Mouse (Mus musculus) limb, embryonic 13.5 days (tissue): ENCODE data around the gene Vmn2r29. TPM values are rescaled to one million over a fixed set of nuclear protein-coding genes. Genes with fewer than 3 reads are reported as not detected.
"Not testable (repeated sequence)": the region's sequence is repeated elsewhere in the genome, so short reads cannot be mapped to it uniquely, and the experiment has no call there.

Experiments
- ATAC-seq: fragments of 200-750 bp; cut with Nextera tagmentation; 2 replicates; pipeline ENCODE4 v1.8.0; 2017; ENCODE audit warnings: low read depth, moderate number of reproducible peaks, moderate TSS enrichment; ENCODE audit not compliant: low FRiP score
- H3K27ac ChIP-seq: fragments of 300-500 bp; sonication (generic); 2 replicates; pipeline ENCODE4 v1.5.1; 2015; ENCODE audit warnings: inconsistent platforms, mild to moderate bottlenecking, moderate library complexity
- H3K27me3 ChIP-seq: fragments of 300-500 bp; sonication (generic); 2 replicates; pipeline ENCODE4 v1.6.1; 2015; ENCODE audit warnings: mild to moderate bottlenecking, inconsistent platforms
- H3K36me3 ChIP-seq: fragments of 300-500 bp; sonication (generic); 2 replicates; pipeline ENCODE4 v1.6.1; 2015; ENCODE audit warnings: inconsistent platforms, mild to moderate bottlenecking, moderate library complexity
- H3K4me1 ChIP-seq: fragments of 300-500 bp; sonication (generic); 2 replicates; pipeline ENCODE4 v1.6.1; 2015; ENCODE audit warnings: inconsistent platforms
- H3K4me2 ChIP-seq: fragments of 300-500 bp; sonication (generic); replicated peaks from 2 replicates; pipeline ENCODE4 v1.6.1; 2015; ENCODE audit warnings: inconsistent platforms, mild to moderate bottlenecking, moderate library complexity
- H3K4me3 ChIP-seq: fragments of 300-500 bp; sonication (generic); 2 replicates; pipeline ENCODE4 v1.5.1; 2015; ENCODE audit warnings: moderate library complexity, mild to moderate bottlenecking, inconsistent platforms
- H3K9ac ChIP-seq: fragments of 300-500 bp; sonication (generic); 2 replicates; pipeline ENCODE4 v1.6.1; 2015; ENCODE audit warnings: mild to moderate bottlenecking, inconsistent platforms
- H3K9me3 ChIP-seq: fragments of 300-500 bp; sonication (generic); 2 replicates; pipeline ENCODE4 v1.6.1; 2016; ENCODE audit warnings: inconsistent platforms
- WGBS: fragments of 180-500 bp; shearing (Covaris S2); methylation state at CpG from one replicate; pipeline ENCODE4 v1.1.7; 2015; 5-methylcytosine and 5-hydroxymethylcytosine counted together
- polyA plus RNA-seq: library from polyadenylated mRNA; unstranded; fragments of >200 nt; fragmentation: Nextera tagmentation; extraction: Ambion mirVana; gene quantifications from 2 replicates; pipeline ENCODE4 v1.2.1, GENCODE M21; 2015

Gene Vmn2r29
- 1.2 and 1.9 TPM in 2 replicates for polyA plus RNA-seq

DNA sequence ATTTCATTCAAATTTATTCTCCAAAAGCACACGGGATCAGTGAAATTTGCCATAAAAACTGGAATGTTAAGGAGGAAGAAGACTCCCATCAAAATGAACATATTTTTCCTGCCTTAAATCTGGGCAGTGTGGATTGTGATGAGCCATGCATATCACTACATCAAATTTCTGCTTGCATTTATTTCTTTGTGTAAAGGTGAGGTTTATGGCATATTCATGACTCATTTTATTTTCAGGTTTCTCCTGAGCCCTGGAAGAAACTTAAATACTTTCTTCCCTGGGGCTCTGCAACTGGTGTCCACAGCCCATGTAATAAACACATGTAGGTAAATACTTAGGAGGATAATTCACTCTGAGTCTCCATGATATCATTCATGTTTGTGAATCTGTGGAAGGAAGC, at the start of gene Vmn2r29:
TSS of gene Vmn2r29 (minus strand) at position 101 of the 400 bp plus-strand sequence.
- H3K9ac ChIP-seq, H3K4me1 ChIP-seq, ATAC-seq, H3K36me3 ChIP-seq, H3K27ac ChIP-seq, H3K4me3 ChIP-seq, H3K9me3 ChIP-seq, H3K27me3 ChIP-seq, H3K4me2 ChIP-seq: not testable (repeated sequence)
- no CpG with 5 or more reads among the region's 1 CpGs for WGBS

DNA sequence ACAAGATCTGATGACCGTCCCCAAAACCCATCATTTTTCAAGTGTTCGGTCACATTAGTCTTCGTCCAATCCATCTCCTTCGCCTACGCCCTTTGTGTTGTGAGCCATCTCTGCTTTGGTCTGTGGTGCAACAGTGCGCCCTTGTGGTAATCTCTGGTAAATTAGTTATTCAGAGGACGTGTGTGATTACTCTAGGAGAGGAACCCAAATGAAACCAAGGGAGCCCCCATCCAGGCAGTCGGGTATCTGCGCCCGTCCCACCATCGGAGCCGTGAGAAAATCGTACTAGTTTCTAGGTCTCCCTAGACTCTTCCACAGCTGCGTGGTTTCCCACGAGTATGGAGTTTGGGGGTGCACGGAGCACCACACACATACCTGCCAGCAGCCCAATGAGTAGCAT, 48.5 kb upstream of the Vmn2r29 start:
- Histone ChIP-seq H3K27me3 (no peaks in the 10 kb centered on the region), H3K9me3 (no peaks in the 10 kb centered on the region), H3K4me3 (no peak overlapping the region), H3K36me3 (peaks cover 54% of the 10 kb centered on the region), H3K4me1 (0 out of 2 replicates have a peak, but pooled peaks cover 7% of the 10 kb centered on the region), H3K27ac (no peak overlapping the region), H3K9ac (no peak overlapping the region), H3K4me2 (no peak overlapping the region)
- no peak for ATAC-seq
- WGBS, result 80% methylated on average over 16 of the region's 16 CpGs

DNA sequence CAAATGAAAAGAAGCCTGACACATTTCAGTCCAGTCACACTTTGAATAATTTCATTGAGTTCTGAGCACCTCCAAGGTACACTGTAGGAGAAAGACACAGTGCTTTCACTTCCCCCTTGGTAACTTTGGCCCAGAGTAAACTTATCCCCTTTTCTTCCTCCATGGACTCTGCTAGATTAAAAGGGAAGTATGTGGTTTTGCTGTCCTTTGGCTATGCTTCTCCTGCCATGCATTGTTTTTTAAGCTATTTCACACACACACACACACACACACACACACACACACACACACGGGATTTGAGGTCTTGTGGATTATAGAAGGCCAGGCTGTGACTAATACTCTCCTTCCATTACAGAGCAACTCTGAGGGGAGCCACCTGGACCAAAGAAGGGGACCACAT, 34.3 kb upstream of the Vmn2r29 start:
- 56% methylated on average over 1 of the region's 1 CpGs for WGBS
- H3K9ac ChIP-seq, result no peak overlapping the region
- no peak for ATAC-seq
- peaks cover 29% of the 10 kb centered on the region for H3K36me3 ChIP-seq
- H3K4me3 ChIP-seq, result no peak overlapping the region
- no peaks in the 10 kb centered on the region for H3K27me3 ChIP-seq
- H3K4me1 ChIP-seq, result no peaks in the 10 kb centered on the region
- no peak overlapping the region for H3K4me2 ChIP-seq
- H3K9me3 ChIP-seq, result peaks cover 3% of the 10 kb centered on the region
- H3K27ac ChIP-seq, result no peak overlapping the region

DNA sequence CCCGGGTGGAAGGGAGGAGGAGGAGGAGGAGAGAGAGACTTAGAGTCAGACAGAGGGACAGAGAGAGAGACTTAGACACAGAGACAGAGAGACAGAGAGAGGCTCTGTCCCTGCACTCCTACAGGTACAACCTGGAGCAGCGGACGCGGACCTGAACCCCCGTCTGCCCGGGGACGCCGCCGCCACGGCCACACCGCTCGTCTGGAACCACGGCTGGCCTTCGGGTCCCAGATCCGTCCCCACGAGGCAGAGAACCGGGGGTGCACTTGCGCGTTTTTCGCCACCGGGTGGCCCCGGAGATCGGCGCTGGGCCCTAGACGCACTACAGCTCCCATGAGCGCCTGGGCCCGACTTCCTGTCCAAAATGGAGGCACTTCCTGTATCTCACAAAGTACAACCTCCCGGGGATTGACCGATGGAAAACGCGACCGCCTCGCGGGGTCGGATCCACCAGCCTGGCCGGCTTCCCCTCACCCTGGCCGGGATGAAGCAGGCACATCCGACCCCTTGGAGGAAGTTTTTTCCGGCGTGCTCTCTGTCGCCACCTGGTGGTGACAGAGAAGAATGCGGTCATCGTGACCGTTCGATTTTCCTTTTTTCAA, 30.9 kb upstream of the Vmn2r29 start, which contains the start of gene Gm45844:
TSS of gene Gm45844 (minus strand) at position 324 of the 602 bp plus-strand sequence.
- peak within 1 kb of the TSS; percentile 22; the same call in 1 of the 2 replicates for H3K27ac ChIP-seq
- peak within 1 kb of the TSS; percentile 2; the same call in 1 of the 2 replicates for H3K9ac ChIP-seq
- peak within 1 kb of the TSS; percentile 36 for H3K4me3 ChIP-seq
- H3K9me3 ChIP-seq, H3K27me3 ChIP-seq, H3K4me1 ChIP-seq: not testable (repeated sequence)
- WGBS, result 46% methylated on average over 45 of the region's 45 CpGs
- H3K36me3 ChIP-seq, result peaks cover 10% of the 10 kb centered on the region
- ATAC-seq, result peak; percentile 100
- H3K4me2 ChIP-seq, result peak within 1 kb of the TSS; percentile 51

DNA sequence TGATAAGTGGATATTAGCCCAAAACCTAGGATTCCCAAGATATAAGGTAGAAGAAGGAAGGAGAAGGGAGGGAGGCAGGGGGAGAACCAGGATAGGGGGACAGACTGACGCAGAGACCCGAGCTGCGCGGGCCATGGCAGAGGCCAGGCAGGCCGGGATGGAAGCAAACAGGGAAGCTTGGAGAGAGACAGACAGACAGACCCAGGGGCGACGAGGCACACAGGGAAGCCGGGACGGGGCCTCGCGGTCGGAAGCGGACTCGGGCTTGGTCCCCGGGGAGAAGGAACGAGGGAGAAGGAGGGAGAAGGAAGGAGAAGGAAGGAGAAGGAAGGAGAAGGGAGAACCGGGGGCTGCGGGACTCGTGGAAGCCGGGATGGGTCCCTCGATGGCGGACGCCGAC, 30.4 kb upstream of the Vmn2r29 start:
- peak overlapping the region; percentile 2; the same call in 1 of the 2 replicates for H3K9ac ChIP-seq
- peak; percentile 64; the same call in 1 of the 2 replicates for ATAC-seq

DNA sequence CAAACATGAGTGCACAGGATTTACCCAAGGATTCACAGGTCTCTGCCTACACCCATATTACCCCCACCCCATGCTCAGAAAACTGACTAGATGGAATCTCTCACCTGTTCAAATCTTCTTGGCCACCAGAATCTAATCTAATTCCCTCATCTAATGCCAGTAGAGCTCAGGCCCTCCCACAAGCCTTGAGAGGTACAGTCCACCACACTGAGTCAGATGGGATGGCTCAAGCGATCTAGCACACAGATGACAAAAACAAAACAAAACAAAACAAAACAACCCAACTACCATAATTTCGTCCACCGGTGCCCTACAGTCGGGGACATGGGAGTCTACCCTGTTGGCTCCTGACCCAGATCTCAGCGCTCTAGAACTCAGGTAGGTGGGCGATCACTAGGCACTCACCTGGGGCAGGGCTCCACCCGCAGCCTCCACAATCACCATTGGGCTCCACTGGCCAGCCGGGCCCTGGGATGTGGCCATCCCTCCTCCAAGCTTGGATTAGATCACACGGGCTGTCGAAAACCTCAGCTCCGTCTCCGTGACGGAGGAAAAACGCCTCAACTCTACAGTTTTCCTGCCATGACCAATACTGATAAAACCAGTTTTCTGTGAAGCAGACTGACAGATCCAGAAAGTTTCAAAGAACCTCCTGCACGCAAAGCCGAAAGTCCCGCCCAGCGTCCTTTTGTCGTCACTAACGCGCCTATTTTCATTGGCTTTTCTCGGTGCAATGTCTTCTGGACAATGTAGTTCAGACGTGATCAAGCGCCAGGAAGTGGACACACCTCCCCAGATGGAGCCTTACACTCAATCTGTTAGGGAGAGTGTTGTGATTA, 37.6 kb downstream of the Vmn2r29 start, which contains the start of gene Zfp772:
TSS of gene Zfp772 (minus strand) at position 686 of the 839 bp plus-strand sequence.
- not testable (repeated sequence) for H3K4me1 ChIP-seq, H3K27ac ChIP-seq, H3K9me3 ChIP-seq, H3K27me3 ChIP-seq, ATAC-seq
- Histone ChIP-seq H3K36me3 (peaks cover 13% of the 10 kb centered on the region), H3K4me2 (peak within 1 kb of the TSS; percentile 70), H3K4me3 (peak within 1 kb of the TSS; percentile 56), H3K9ac (peak within 1 kb of the TSS; percentile 65)
- 2% methylated on average over 24 of the region's 24 CpGs for WGBS

More for the DNA sequence above, 30.4 kb upstream of the Vmn2r29 start:
- H3K36me3 ChIP-seq, H3K27me3 ChIP-seq, H3K4me1 ChIP-seq, H3K9me3 ChIP-seq: not testable (repeated sequence)
- Histone ChIP-seq H3K4me2 (peak overlapping the region; percentile 51), H3K4me3 (peak overlapping the region; percentile 36), H3K27ac (peak overlapping the region; percentile 22; the same call in 1 of the 2 replicates)
- WGBS, result 44% methylated on average over 24 of the region's 24 CpGs

DNA sequence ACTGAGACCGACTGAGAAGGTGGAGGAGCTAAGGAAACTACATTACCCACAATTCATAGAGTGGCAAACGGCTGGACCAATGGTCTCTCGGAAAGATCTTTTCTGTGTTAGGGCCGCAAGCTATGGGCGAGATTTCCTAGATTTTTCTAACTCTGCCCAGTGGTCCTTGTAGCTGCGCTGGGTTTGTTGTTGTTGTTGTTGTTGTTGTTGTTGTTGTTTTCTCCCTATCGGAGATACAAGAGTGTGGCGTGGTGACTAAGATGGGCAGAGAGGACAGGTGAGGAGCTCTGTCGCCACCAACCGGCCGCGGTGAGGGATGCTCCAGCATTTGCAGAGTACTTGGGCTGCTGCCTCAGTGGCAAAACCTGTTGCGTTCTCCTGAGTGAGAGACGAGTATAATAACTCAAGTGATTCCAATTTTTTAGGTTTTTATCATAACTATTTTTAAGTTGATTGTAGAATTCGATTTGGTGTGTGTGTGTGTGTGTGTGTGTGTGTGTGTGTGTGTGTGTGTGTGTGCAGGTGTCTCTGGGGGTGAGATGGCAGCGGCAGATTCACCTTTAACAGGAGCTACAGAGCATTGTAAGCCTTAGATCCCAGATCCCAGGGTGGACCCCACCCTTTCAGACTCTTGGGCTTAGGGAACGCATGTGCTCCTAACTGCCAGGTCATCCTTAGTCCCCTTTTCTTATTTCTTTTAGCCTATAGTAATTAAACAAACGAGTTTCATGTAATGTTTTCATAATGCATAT, 58.8 kb downstream of the Vmn2r29 start:
- Histone ChIP-seq H3K9ac (peak overlapping the region; percentile 35; the same call in 1 of the 2 replicates), H3K27ac (no peak overlapping the region), H3K4me1 (peaks cover 4% of the 10 kb centered on the region; the same call in 1 of the 2 replicates), H3K9me3 (no peaks in the 10 kb centered on the region), H3K4me2 (peak overlapping the region; percentile 54), H3K27me3 (no peaks in the 10 kb centered on the region), H3K4me3 (peak overlapping the region; percentile 54), H3K36me3 (peaks cover 2% of the 10 kb centered on the region)
- 10% methylated on average over 18 of the region's 18 CpGs for WGBS
- ATAC-seq, result peak; percentile 93

DNA sequence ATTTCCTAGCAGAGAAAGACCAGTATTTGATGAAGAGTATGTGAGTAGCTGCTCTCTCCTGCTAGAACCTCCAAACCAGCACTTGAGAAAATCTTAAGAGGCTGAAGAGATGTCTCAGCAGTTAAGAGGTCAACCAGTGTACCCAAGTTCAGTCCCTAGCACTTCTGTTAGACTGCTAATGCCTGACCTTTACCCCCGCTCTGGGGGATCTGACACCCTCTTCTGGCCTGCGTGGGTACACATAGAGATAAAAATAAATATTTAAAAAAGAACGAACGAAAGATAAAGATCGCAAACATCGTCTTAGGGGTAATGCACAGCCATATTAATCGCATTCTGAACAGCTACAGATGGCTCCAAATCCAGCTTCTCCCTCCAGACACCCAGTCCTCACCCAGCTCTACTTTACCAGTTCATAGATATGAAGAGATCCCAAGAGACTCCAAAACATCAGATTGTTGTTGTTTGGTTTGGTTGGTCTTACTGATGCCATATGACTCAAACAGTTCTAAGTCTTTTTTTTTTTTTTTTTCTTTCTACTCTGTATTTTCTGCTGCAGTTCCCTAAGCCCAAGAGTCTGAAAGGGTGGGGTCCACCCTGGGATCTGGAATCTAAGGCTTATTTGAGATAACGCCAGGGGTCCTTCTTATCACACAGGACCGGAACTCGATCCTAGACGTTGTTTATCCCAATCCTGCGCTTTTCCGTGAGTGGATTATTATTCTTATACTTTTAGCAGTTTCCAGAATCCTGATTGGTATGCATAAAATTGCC, 59.5 kb downstream of the Vmn2r29 start:
- no peak overlapping the region for H3K27ac ChIP-seq
- peak overlapping the region; percentile 54 for H3K4me3 ChIP-seq
- H3K4me2 ChIP-seq, result peak overlapping the region; percentile 54
- H3K9me3 ChIP-seq, result no peaks in the 10 kb centered on the region
- no peak overlapping the region for H3K9ac ChIP-seq
- H3K36me3 ChIP-seq, result peaks cover 10% of the 10 kb centered on the region
- ATAC-seq, result peak; percentile 64
- H3K4me1 ChIP-seq, result peaks cover 4% of the 10 kb centered on the region; the same call in 1 of the 2 replicates
- WGBS, result 39% methylated on average over 13 of the region's 13 CpGs
- H3K27me3 ChIP-seq, result no peaks in the 10 kb centered on the region

DNA sequence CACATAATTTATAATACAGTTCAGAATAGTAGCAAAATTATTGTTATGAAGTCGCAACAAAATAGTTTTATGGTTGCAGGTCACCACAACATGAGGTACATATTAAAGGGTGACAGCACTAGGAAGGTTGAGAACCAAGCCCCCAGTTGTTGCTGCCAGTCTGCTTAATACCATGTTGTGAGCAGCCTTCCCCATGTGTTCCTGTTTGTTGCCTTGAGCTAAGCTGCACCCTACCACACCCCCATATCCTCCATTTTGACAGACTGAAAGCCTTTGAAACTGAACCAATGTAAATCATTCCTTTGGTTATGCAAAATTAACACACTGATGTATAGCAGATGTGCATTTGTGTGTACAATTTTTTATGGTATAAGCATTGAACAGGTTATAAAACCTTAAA, 61.2 kb downstream of the Vmn2r29 start:
- Histone ChIP-seq H3K36me3 (peaks cover 26% of the 10 kb centered on the region), H3K4me1 (peaks cover 4% of the 10 kb centered on the region; the same call in 1 of the 2 replicates), H3K27ac (no peak overlapping the region), H3K4me2 (no peak overlapping the region), H3K4me3 (no peak overlapping the region), H3K27me3 (no peaks in the 10 kb centered on the region), H3K9ac (no peak overlapping the region), H3K9me3 (no peaks in the 10 kb centered on the region)
- 59% methylated on average over 1 of the region's 1 CpGs for WGBS
- 0 out of 2 replicates have a peak, but pooled peaks have one; percentile 3 for ATAC-seq
